8 mouse cellular contexts compared by ENCODE assay signal in the genomic region with DNA sequence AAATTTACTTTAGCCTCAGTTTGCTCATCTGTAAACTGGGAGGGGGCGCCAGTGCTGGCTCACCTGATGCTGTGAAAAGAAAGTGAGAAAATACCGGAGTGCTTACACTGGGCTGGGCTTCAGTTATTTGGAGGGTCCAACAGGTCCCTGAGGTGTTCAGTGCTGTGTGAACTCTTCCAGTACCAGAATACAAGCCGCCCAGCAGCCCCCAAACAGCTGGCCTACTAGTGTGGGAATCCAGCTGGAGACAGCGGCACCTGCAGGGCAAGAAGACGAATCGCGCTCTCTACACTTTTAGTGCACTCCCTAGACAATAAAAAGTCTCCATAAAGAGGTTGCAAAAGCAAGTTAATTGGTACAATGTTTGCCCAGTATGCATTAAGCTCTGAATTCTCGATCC. TPM values are rescaled to one million over a fixed set of nuclear protein-coding genes. Genes with fewer than 3 reads are reported as not detected.
DNase-seq lines count a peak whose midpoint lies in the region; ATAC-seq and TF ChIP-seq lines count a peak whose summit lies in the region.

No protein-coding gene starts in this region.

- peak; percentile 83 for DNase-seq in NIH3T3 (ENCODE audit: low read depth)
- peak; percentile 43 to 45 for DNase-seq in cerebellum, adult 2 months
- DNase-seq in forelimb bud, embryonic 11.5 days (ENCODE audit: low read depth, low spot score): peak; percentile 63
- peak; percentile 50 to 61 for DNase-seq in left cerebral cortex, adult 2 months (ENCODE audit: extremely low spot score in 1 of 2, low spot score in 2 of 2)
- DNase-seq in lung, postnatal 4 days: peak; percentile 77 to 81
- DNase-seq in right cerebral cortex, adult 2 months (ENCODE audit: low spot score in 2 of 2): peak; percentile 51 to 54
- peak; percentile 58 to 79 for DNase-seq in urinary bladder, postnatal 4 days (ENCODE audit: low spot score in 2 of 2)

- peak overlapping the region; percentile 43; the same call in 1 of the 2 replicates for H3K27ac ChIP-seq in cerebellum, adult 2 months (ENCODE audit: insufficient read depth, low read length)
- peak overlapping the region; percentile 78 for H3K27ac ChIP-seq in hindbrain, embryonic 13.5 days
- peak overlapping the region; percentile 86 for H3K27ac ChIP-seq in left cerebral cortex, adult 2 months

- intact Hi-C loops in left cerebral cortex, adult 2 months (cut with DNase I): loop anchor here (1.0 kb wide), 1 partner anchor 85 kb away; no protein-coding TSS in a partner anchor

- no peaks in the 10 kb centered on the region for H3K27me3 ChIP-seq in cerebellum, adult 2 months (ENCODE audit: control insufficient read depth, insufficient read depth, low read length)
- H3K27me3 ChIP-seq in hindbrain, embryonic 13.5 days: no peaks in the 10 kb centered on the region

- no peaks in the 10 kb centered on the region for H3K9me3 ChIP-seq in hindbrain, embryonic 13.5 days

- peaks cover 20% of the 10 kb centered on the region for H3K36me3 ChIP-seq in hindbrain, embryonic 13.5 days

- ATAC-seq in hindbrain, embryonic 13.5 days (ENCODE audit: low FRiP score): peak; percentile 65

- peak overlapping the region; percentile 78 for H3K4me3 ChIP-seq in cerebellum, adult 2 months (replicated peaks; ENCODE audit: insufficient read depth, low read depth, low read length)
- peak overlapping the region; percentile 91 for H3K4me3 ChIP-seq in hindbrain, embryonic 13.5 days
- H3K4me3 ChIP-seq in left cerebral cortex, adult 2 months: peak overlapping the region; percentile 90

- no peak for TF ChIP-seq POLR2A in cerebellum, adult 2 months (IDR thresholded peaks at IDR 0.05; ENCODE audit: borderline replicate concordance, insufficient read depth, low read length)

- H3K9ac ChIP-seq in hindbrain, embryonic 13.5 days: peak overlapping the region; percentile 74

- WGBS in cerebellum, adult 2 months: 13% methylated on average over 8 of the region's 8 CpGs
- WGBS in hindbrain, embryonic 13.5 days: 15% methylated on average over 8 of the region's 8 CpGs

- TF ChIP-seq CTCF in cerebellum, adult 2 months (IDR thresholded peaks at IDR 0.05; ENCODE audit: borderline replicate concordance, insufficient read depth, low read depth, low read length): peak; percentile 57; the same call in 1 of the 2 replicates
- TF ChIP-seq CTCF in left cerebral cortex, adult 2 months (IDR thresholded peaks at IDR 0.05): peak; percentile 66

- peaks cover 11% of the 10 kb centered on the region for H3K4me1 ChIP-seq in cerebellum, adult 2 months (ENCODE audit: control insufficient read depth, insufficient read depth, low read length)
- peaks cover 20% of the 10 kb centered on the region for H3K4me1 ChIP-seq in hindbrain, embryonic 13.5 days (replicated peaks)

- peak overlapping the region; percentile 99 for H3K4me2 ChIP-seq in hindbrain, embryonic 13.5 days

RNA-seq across cellular contexts. Expression of a gene that starts 0.7 kb away (rescaled TPM):
- 154 and 159 TPM in 2 replicates for polyA plus RNA-seq in cerebellum, adult 2 months (2012; rRNA removed)
- 116 and 121 TPM in 2 replicates for polyA plus RNA-seq in hindbrain, embryonic 13.5 days (2015; fragmentation: Nextera tagmentation; extraction: Ambion mirVana)
- 10 to 100 TPM; 73.2 to 76.3 TPM for total RNA-seq in left cerebral cortex, adult 2 months (2021)

RNA-seq across cellular contexts. Expression of a gene that starts 3.3 kb away (rescaled TPM):
- not detected in 2 replicates for polyA plus RNA-seq in cerebellum, adult 2 months (2012; rRNA removed)
- polyA plus RNA-seq in hindbrain, embryonic 13.5 days (2015; fragmentation: Nextera tagmentation; extraction: Ambion mirVana): 0.10 TPM in 1 of 2 replicates, not detected in the other
- not detected for total RNA-seq in left cerebral cortex, adult 2 months (2021)

RNA-seq across cellular contexts. Expression of a gene that starts 24.0 kb away (rescaled TPM):
- 218 and 230 TPM in 2 replicates for polyA plus RNA-seq in cerebellum, adult 2 months (2012; rRNA removed)
- 206 and 217 TPM in 2 replicates for polyA plus RNA-seq in hindbrain, embryonic 13.5 days (2015; fragmentation: Nextera tagmentation; extraction: Ambion mirVana)
- total RNA-seq in left cerebral cortex, adult 2 months (2021): 100 to 1,000 TPM; 288 to 300 TPM

RNA-seq across cellular contexts. Expression of a gene that starts 37.1 kb away (rescaled TPM):
- 31.9 and 34.6 TPM in 2 replicates for polyA plus RNA-seq in cerebellum, adult 2 months (2012; rRNA removed)
- polyA plus RNA-seq in hindbrain, embryonic 13.5 days (2015; fragmentation: Nextera tagmentation; extraction: Ambion mirVana): 22.4 and 23.5 TPM in 2 replicates
- total RNA-seq in left cerebral cortex, adult 2 months (2021): 10 to 100 TPM; 12.0 to 13.7 TPM

Comparison
In these comparisons a context has a peak if more than half of its experiments do, and no peak if none do; other contexts are left out.
1. Peak in every context shown above with its lines: DNase-seq, ATAC-seq, H3K4me3 ChIP-seq and H3K27ac ChIP-seq.